Mouse (Mus musculus) embryo, embryonic 11 days (tissue): ENCODE measurements around the gene Chil1.

Experiments
- DNase-seq: peaks from one replicate; pipeline ENCODE4 v3.0.0-alpha.2; 2015

The Chil1 gene

DNA sequence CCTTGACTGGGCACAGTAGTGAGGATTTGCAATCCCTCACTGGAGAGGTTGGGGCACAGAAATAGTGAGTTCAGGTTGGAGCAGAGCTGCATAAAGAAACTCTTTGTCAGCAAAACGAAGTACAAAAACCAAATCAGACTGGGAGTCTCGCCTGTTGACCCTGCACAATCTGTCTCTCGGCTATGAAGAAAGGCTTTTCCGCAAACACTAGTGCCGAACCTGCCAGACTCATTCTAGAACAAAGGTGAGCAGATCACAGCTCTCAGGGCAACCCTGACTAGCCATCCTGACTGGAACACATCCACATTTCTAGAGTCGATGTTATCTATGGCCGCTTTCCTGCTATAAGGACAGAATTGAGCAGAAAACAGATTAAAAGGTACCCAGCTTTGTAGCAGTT lies 8.9 kb upstream of the Chil1 start:
- no peak for DNase-seq

DNA sequence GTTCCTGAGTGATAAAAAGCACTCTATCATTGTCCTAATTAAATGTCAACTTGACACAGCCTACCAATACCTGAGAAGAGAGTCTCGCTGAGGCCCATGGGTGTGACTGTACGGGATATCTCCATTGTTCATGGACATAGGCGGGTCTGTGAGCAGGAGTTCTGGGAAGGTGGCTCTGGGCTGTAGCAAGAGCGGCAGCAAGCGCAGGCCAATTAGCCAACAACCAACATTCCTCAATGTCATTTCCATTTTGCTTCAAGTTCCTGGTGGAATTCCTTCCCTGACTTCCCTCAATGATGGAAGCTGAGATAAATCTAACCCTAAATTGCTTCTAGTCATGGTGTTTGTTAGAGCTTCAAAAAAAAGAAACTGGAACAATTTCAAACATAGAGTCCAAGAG lies 4.0 kb upstream of the Chil1 start:
- DNase-seq: no peak

DNA sequence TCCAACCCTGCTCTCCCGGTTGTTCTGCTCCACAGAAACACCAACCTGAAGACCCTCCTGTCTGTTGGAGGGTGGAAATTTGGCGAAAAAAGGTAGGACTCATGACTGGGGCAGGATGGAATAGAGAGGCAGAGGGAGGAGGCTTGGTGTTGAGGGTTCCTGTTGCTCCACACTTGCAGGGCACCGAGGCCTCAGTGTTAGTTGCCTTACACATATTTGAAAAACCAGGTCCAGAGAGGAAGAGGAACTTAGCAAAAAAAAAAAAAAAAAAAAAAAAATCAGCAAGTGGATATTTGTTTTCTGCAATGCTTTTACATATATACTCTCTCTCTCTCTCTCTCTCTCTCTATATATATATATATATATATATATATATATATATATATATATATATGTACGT lies 2.1 kb downstream of the Chil1 start:
- DNase-seq: no peak

DNA sequence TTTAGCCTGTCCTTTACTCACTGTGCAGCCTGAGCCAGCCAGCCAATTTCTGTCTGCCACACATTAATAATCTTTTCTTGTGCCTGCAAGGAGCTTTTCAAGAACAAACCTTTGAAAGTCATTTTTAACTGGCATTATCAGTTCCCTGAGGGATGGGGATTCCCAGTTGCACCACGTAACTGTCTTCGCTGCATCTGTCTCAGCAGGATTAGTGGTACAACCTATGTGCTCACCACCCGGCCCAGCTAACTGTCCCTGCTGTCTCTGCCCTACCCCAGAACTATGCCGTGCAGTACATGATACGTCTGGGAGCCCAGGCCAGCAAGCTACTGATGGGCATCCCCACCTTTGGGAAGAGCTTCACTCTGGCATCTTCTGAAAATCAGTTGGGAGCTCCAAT lies 6.2 kb downstream of the Chil1 start:
- DNase-seq: no peak

DNA sequence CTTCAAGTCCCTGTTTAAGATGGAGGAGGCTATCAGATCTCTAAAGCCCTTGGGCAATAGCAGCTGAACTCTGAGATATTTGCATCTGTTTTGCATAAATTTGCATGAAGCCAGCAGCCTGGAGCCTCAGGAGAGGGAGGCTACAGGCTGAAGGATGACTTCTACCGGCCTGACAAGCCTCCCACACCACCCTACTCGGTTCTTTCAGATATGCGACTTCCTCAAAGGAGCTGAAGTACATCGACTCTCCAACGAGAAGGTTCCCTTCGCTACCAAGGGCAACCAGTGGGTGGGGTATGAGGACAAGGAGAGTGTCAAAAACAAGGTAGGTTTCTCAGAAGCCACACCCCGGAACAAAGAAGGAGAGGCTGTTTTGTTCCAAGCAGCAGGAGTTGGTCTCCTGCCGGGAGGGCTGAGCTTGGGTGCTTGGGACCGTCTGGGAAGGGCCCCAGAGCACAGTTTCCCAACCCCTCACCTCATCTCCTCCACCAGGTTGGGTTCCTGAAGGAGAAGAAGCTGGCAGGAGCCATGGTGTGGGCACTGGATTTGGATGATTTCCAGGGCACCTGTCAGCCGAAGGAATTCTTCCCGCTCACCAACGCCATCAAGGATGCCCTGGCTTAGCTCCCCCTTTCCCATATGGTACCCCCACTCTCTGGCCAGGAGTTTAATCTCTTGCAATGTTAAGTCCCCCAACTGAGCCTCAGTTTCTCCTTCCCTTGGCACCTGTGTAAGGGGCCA lies 7.2 kb downstream of the Chil1 start:
- no peak for DNase-seq

DNA sequence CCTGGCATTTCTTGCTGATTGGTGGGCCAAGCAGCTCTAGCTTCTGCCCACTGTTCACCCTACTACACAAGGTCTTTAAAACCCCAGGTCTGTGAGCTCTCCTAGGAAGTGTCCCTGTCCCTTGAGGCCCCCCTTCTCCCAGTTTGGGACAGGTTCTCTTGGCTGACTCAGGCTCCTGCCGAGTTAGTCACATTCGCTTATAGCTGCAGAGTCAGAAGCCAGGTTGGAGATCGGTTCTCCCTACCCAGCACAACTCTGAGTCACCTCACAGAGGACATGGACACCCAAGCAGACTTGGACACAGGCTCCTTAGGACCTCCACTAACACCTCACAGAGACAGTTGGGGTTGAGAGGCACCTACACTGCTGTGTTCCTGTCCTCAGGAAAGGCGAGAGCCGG lies 9.2 kb downstream of the Chil1 start:
- DNase-seq: no peak

DNA sequence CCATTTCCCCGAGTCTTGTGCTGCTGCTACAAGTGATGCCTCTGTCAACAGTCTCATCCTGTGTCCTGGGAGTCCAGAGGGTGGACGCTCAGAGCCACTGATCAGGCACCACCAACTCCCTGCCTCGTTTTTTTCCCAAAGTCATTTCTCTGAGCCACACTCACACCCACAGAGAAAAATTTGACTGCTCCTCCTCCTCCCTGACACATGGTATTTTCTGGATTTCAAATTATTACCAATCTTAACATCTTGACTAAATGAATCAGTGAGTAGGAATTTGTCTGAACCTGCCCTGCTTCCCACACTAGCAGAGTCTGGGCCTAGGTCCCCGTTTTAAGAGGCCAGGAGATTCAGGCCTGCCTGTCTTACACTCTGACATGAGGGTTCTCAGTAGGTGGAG lies 10.0 kb downstream of the Chil1 start:
- DNase-seq: no peak

DNA sequence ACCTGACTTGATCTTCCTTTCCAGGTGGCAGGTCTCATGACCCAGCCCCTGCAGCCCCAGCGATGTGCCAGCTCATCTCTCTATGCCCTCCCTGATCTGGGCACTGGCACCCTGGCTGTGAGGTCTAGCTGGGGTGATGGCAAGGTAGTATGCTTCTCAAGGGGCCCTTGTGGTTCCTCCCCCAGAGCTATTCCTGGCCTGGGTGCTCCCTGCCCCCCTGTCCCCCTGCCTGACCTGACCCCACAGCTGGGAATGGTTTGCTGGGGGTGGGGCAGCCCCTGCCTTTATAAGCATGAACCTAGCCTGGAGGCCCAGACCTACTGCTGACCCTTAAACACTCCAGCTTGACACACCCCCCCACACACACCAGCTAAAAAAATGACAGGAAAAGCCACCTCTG lies 11.2 kb downstream of the Chil1 start, which contains the start of gene Mybph:
Gene Mybph, plus strand, starts transcription at position 323 of the 400 bp plus-strand sequence.
- DNase-seq: no peak

DNA sequence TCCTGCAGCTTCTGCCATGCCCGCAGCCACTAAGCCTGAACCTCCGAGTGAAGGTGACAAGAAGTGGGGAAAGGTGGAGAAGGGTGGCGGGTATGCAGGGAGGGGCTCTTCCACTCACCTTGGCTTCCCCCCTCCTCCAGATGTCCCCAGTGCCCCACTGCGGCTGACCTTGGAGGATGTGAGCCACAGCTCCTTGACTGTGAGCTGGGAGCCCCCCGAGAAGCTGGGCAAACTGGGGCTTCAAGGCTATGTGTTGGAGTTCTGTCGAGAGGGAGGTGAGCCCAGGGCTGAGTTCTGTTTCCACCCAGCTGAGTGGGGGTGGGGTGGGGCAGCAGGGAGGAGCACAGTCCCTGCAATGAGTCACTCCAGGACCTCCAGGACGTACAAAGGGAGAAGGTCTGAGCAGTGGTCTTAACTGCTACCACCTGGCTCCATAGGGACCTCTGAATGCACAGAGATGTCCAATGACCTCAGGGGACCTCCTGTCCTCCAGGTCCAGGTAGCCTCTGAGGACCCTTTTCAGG lies 11.8 kb downstream of the Chil1 start:
- DNase-seq: no peak

DNA sequence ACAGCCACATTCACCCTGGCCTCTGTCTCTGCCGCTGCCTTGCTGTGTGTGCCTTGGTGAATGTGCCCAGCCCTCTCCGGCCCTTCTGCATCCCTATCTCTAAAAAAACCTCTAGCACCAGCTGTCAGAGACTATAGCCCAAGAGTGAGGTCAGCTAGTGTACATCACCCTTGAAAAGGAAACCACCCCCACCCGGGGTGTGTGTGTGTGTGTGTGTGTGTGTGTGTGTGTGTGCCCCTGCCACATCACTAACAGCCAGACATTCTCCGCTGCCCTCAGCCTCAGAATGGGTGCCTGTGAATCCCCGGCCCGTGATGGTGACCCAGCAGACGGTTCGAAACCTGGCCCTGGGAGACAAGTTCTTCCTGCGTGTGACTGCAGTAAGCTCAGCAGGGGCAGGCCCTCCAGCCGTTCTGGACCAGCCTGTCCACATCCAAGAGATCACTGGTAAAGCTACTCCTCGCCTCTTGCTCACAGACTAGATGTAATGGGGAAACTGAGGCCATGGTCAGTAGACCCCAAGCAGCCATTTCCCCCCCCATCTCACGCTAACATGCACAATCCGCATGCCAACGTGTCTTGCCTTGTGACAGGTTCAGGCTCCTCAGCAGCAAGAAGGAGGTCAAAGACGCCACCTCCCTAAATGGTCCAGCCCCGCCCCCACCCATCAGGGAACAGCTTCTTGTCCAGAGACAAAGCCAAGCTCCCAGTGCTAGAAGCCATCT lies 12.5 kb downstream of the Chil1 start:
- no peak for DNase-seq

DNA sequence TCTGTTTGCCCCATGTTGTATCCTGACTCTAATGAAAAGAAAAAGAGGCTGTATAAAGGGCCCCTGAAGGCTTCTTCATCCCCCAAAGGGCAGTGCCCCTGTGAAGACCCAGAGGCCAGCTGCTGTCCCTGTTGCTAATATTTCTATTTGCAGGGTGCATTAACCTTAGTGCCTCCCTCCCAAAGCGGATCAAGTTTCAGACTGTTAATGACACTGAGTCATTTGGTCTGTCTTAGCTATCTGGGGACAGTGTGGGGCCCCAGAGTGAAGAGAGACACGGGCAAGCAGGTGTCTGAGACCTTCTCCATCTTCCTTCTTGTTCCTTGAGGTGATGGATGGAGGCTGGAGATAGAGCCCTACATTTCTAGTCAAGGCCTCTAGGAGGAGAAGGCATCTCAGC lies 13.1 kb downstream of the Chil1 start:
- DNase-seq: no peak

DNA sequence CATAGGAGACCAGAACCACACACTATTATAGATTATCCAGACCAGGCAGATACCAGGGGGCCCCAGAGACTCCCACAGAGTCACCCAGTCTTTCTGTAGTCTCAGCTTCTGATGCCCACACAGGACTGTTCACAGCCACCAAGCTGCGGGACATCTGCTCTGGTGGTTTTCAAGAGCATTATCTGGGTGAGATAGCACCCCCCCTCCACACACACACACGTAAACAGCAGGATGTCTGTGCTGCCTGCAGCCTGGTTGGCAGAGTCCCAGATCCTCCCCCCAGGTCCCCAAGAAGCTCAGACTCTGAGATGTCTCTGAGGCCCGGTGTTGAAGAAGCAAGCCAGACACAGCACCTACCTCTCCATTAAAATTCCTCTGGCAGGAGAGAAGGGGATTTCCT lies 13.6 kb downstream of the Chil1 start:
- DNase-seq: no peak

DNA sequence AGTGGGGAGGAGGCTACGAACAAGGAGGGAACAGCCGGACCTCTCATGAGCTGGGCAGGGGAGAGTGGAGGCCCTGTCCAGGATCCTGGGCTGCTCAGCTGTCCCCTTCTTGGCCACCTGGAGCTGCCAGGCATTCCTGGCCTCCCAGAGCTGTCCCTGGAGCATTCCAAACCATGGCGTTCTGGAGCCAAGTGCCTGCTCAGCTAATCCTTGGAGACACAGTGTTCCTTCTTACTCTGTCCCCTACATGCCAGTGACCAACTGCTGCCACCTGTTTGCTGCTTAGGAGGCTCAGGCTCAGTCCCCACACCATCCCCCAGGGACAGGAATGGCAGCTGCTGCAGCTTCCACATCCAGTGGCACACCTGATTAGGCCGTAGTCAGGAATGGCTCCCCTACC lies 14.0 kb downstream of the Chil1 start:
- no peak for DNase-seq

DNA sequence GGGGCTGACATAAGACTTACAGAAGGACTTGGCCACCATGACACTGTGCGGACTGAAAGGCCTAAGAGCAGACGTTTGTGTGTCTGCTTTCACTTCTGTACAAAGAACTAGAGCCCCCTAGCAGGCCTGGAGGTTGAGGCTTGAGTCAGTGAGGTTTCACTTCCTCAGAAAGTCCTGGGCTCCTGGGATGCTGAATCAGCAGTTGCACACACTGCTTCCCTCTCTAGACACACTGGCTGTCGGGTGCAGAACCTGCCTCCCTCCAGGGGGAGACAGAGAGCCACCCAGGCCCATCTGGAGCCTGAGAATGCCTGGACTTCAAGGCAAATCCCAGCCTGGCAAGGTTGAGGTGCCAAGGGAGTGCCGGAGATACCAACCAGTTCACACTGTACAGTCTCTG lies 14.4 kb downstream of the Chil1 start:
- no peak for DNase-seq

DNA sequence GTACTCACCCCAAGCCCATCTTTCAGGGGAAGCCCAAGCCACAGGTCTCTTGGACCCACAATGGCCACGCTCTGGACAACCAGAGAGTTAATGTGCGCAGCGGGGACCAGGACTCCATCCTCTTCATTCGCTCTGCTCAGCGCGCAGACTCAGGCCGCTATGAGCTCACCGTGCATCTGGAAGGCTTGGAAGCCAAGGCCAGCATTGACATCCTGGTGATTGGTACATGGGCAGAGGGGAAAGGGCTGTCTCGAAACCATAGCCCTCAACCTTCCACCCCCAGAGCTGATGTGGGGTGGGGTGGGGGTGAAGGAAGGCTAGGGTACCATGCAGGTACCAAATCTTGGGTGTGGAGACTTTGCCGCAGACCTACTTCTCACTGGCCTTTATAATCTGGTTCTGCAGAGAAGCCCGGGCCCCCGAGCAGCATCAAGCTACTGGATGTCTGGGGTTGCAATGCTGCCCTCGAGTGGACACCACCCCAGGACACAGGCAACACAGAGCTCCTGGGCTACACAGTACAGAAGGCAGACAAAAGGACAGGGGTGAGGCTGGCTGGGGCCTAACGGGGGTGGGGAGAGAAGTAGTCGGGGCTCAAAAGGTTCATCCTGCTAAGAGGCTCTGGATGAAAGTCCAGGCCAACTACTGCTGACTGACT lies 15.5 kb downstream of the Chil1 start:
- DNase-seq: no peak

DNA sequence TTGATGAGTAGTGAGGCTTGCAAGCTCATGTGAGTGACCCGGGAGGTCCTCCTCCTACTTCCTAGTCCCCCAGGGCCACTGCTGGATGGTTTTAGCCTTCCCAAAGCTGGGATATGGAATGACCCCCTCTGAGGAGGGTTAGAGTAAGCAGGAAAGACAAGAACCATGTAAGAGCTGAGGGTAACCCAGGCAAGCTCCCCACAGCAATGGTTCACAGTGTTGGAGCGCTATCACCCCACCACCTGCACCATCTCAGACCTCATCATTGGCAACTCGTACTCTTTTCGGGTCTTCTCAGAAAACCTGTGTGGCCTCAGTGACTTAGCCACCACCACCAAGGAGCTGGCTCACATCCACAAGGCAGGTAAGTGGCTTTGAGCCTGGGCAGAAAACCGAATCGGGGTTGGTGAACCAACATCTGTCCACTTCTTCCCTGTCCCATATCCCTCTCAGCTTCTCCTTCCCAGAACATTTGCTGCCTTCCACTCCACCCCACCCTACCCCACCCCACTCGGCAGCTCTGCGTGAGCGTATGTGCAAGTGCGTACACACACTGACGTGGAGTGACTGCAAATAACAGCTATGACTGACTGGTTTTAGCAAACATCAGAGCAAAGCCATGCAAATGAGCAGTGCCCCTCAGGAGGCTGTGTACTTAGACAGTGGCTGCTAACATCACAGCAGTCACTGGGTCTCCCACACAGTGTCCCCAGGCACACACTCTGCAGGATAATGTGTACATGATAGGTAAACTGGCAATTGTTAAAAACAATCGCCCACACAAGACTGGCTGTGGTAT lies 16.4 kb downstream of the Chil1 start:
- DNase-seq: no peak

DNA sequence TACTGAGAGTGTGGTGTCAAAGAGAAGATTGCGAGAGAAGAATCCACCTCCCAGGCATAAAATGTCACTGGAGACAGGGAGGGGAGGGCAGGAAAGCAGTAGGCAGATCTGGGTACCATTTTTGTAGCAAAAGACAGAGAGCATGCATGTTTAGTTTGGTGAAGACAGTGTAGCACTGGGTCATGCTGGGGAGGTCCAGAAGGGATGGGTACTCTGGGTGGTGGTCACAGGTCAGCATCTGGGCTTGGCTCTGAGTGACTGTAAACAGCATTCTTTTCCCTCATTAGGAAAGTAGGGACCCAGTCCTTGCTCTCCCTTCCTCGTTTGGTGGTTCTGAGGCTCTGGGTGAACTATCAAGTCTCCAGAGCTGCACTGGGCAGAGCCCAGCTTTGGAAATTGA lies 18.5 kb downstream of the Chil1 start:
- no peak for DNase-seq

DNA sequence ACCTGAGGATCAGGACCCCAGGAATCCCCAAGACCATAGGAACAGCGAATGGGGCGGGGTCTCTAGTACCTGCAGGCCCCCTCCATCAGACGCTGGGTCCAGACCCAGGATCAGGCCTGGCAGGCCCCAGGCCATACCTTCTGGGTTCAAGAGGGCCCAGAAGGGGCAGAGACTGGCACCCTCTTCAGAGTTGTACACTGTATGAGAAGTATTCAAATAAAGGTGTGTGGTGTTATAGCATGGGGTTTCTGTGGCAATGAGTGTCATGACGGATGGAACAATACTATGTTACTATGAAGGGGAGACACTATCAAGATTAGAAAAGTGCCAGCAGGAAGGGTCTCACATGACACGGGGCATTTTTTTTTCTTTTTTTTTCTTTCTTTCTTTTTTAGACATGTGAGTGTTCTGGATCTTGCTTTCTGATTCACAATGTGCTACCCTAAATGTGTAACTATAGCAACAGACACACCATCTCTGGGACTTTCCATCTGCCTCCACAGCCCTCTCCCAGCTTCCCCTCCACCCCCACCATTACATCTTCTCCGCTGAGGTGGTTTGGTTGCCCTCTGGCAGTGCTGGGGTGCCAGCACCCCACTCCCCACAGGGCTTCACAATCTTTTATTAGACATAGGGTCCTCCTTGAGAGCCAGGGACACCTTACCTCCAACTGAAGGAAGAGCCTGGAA lies 19.2 kb downstream of the Chil1 start:
- DNase-seq: no peak

DNA sequence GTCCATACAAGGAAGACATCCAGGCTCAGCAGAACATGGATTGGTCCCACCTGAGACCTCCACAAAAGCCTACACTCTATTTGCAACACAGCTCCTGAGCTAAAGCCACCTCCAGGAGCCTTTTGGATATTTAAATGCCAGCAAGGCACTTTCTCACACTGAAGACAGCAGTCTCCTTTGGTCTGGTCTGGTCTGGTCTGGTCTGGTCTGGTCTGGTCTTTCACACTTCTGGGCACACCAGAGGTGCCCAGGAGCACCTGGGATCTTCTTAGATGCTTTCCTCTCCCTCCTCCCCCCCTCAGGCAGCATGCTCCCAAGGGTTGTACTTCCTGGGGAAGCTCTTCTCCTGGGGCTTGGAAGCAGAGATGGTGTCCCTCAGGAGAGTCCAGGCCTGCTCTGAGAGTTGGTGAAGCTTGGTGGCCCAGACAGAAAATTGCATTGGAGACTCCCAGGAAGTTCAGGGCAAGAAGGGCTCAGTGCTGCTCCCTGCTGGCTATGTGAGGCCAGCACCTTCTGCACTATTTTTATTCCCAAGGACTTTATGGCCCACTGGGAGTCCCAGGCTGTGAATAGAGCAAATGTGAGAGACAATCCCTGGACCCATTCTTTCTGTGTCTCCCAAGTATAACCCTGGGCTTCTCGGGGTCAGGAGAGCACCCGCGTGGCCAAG lies 19.9 kb downstream of the Chil1 start:
- peak; percentile 50 for DNase-seq

DNA sequence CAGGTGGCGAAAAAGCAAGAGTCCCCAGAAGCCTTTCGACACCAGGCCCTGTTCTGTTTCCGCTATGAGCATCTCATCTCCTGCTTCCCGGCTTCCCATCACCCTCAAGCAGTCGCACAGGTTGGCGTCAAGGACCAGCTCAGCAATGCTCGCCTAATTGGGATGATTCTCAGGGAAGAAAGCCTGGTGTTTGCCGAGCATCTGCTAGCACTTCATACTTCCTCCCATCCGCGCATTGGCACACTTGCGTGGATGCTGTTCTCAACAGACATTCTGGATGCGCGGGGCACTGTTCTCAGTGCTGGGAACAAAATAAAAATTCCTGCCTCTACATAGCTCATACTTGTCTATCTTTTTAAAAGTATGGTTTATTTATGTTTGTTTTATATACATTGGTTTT lies 22.3 kb downstream of the Chil1 start:
- no peak for DNase-seq

DNA sequence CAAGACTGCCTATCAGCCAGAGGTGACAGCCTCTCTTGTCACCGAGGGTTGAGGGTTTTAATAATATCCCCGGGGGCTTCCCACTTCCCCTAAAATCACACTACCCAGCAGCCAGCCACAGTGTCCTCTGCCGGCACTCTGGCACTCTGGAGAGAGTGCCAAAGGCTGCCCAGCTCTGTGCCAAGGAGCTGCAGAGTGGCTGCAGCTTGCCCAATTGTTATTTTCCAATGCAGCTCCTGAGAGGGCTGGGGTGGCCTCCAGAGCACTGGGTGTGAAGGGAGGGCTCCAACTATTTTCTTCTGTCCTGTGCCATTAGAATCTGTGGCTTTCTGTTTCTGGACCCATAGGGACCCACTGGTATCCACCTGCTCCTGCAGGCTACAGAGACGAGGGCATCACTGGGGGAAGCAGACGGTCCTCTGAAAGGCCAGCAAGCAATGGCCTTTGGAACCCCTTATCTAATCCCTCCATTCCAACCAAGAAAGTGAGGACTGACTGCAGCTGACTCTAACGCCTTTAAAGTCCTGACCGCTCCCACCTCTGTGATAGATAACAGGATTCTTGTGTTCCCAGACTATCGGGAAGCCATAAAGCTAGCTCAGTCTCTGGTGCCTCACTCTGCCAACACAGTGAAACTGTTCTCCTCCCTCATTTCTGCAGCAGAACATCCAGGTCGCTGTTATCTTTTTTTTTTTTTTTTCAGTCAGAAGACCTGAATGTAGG lies 23.5 kb downstream of the Chil1 start:
- no peak for DNase-seq
